Mouse (Mus musculus) forebrain, embryonic 16.5 days (tissue): ENCODE data around the gene Psmc5. TPM values are rescaled to one million over a fixed set of nuclear protein-coding genes. Genes with fewer than 3 reads are reported as not detected.
A peak's percentile ranks its signal among the peaks of the same experiment; 100 is the strongest.
"Not testable (repeated sequence)": the region's sequence is repeated elsewhere in the genome, so short reads cannot be mapped to it uniquely, and the experiment has no call there.

Experiments used
- ATAC-seq: fragments of 200-750 bp; cut with Nextera tagmentation; 2 replicates; pipeline ENCODE4 v1.8.0; 2017; ENCODE audit warnings: mild to moderate bottlenecking, moderate library complexity
- H3K27ac ChIP-seq: fragments of 300-500 bp; sonication (generic); 2 replicates; pipeline ENCODE4 v1.5.1; 2014; ENCODE audit warnings: low read length, control low read depth
- H3K27me3 ChIP-seq: fragments of 300-500 bp; sonication (generic); replicated peaks from 2 replicates; pipeline ENCODE4 v1.6.1; 2014; ENCODE audit warnings: low read length; ENCODE audit not compliant: control insufficient read depth, insufficient read depth
- H3K36me3 ChIP-seq: fragments of 300-500 bp; sonication (generic); 2 replicates; pipeline ENCODE4 v1.6.1; 2014; ENCODE audit not compliant: control insufficient read depth, insufficient read depth
- H3K4me1 ChIP-seq: fragments of 300-500 bp; sonication (generic); replicated peaks from 2 replicates; pipeline ENCODE4 v1.6.1; 2014; ENCODE audit warnings: low read length; ENCODE audit not compliant: control insufficient read depth, insufficient read depth
- H3K4me2 ChIP-seq: fragments of 300-500 bp; sonication (generic); 2 replicates; pipeline ENCODE4 v1.6.1; 2014; ENCODE audit warnings: mild to moderate bottlenecking, low read length, control low read depth
- H3K4me3 ChIP-seq: fragments of 300-500 bp; sonication (generic); replicated peaks from 2 replicates; pipeline ENCODE4 v1.5.1; 2014; ENCODE audit warnings: mild to moderate bottlenecking, low read length, control low read depth
- H3K9ac ChIP-seq: fragments of 300-500 bp; sonication (generic); replicated peaks from 2 replicates; pipeline ENCODE4 v1.6.1; 2014; ENCODE audit warnings: low read depth, low read length, control low read depth
- H3K9me3 ChIP-seq: fragments of 300-500 bp; sonication (generic); 2 replicates; pipeline ENCODE4 v1.6.1; 2016; ENCODE audit warnings: low read length; ENCODE audit not compliant: control insufficient read depth
- WGBS: fragments of 180-500 bp; shearing (Covaris S2); extraction: QIAGEN DNeasy Blood & Tissue Kit; methylation state at CpG from one replicate; pipeline ENCODE4 v1.1.7; 2014; 5-methylcytosine and 5-hydroxymethylcytosine counted together
- polyA plus RNA-seq: library from polyadenylated mRNA; unstranded; fragments of >200 nt; fragmentation: Nextera tagmentation; extraction: Ambion mirVana; gene quantifications from 2 replicates; pipeline ENCODE4 v1.2.1, GENCODE M21; 2015

Psmc5 gene
- polyA plus RNA-seq = 270 and 287 TPM in 2 replicates

GRCm38 (mm10) chr11:106255685-106256451 is at the start of gene Psmc5, which contains the start of gene Ftsj3:
TSS of gene Psmc5 (plus strand) at chr11:106256154.
TSS of gene Ftsj3 (minus strand) at chr11:106256079.
- Histone ChIP-seq H3K27me3 (no peaks in the 10 kb centered on the region), H3K4me3 (peak within 1 kb of the TSS; percentile 78), H3K4me1 (peaks cover 22% of the 10 kb centered on the region), H3K9ac (peak within 1 kb of the TSS; percentile 76), H3K27ac (peak within 1 kb of the TSS; percentile 77), H3K36me3 (peaks cover 8% of the 10 kb centered on the region), H3K9me3 (no peaks in the 10 kb centered on the region), H3K4me2 (peak within 1 kb of the TSS; percentile 85)
- under 1% methylated on average over 42 of the region's 42 CpGs for WGBS
- peak; percentile 97 for ATAC-seq

- Histone ChIP-seq H3K27me3 (no peaks in the 10 kb centered on the region), H3K27ac (no peak overlapping the region), H3K4me1 (peaks cover 15% of the 10 kb centered on the region), H3K4me3 (no peak overlapping the region), H3K9me3 (no peaks in the 10 kb centered on the region), H3K36me3 (peaks cover 27% of the 10 kb centered on the region), H3K4me2 (no peak overlapping the region), H3K9ac (no peak overlapping the region)
- 90% methylated on average over 8 of the region's 8 CpGs for WGBS
- no peak for ATAC-seq
Observed at GRCm38 (mm10) chr11:106212771-106213170, 43.2 kb upstream of the Psmc5 start.

- H3K4me2 ChIP-seq = no peak overlapping the region
- H3K36me3 ChIP-seq = peaks cover 21% of the 10 kb centered on the region
- H3K4me1 ChIP-seq = peaks cover 26% of the 10 kb centered on the region
- 94% methylated on average over 5 of the region's 5 CpGs for WGBS
- H3K27me3 ChIP-seq = no peaks in the 10 kb centered on the region
- no peak overlapping the region for H3K27ac ChIP-seq
- no peaks in the 10 kb centered on the region for H3K9me3 ChIP-seq
- no peak overlapping the region for H3K9ac ChIP-seq
- no peak for ATAC-seq
- no peak overlapping the region; the same call in 1 of the 2 replicates for H3K4me3 ChIP-seq
Observed at GRCm38 (mm10) chr11:106214856-106215255, 41.1 kb upstream of the Psmc5 start.

GRCm38 (mm10) chr11:106215450-106215859 is 40.5 kb upstream of the Psmc5 start:
- peaks cover 16% of the 10 kb centered on the region for H3K36me3 ChIP-seq
- H3K4me1 ChIP-seq = peaks cover 26% of the 10 kb centered on the region
- peak overlapping the region; percentile 87 for H3K4me3 ChIP-seq
- H3K27me3 ChIP-seq = no peaks in the 10 kb centered on the region
- H3K9ac ChIP-seq = peak overlapping the region; percentile 85
- H3K4me2 ChIP-seq = peak overlapping the region; percentile 69
- ATAC-seq = no peak
- H3K27ac ChIP-seq = no peak overlapping the region
- 33% methylated on average over 7 of the region's 7 CpGs for whole genome bisulfite sequencing
- H3K9me3 ChIP-seq = no peaks in the 10 kb centered on the region

GRCm38 (mm10) chr11:106215927-106216729 is 39.8 kb upstream of the Psmc5 start, which contains the start of gene Ccdc47:
TSS of gene Ccdc47 (minus strand) at chr11:106216344.
- WGBS = under 1% methylated on average over 46 of the region's 46 CpGs
- Histone ChIP-seq H3K4me3 (peak within 1 kb of the TSS; percentile 87), H3K27me3 (no peaks in the 10 kb centered on the region), H3K4me1 (peaks cover 26% of the 10 kb centered on the region), H3K36me3 (peaks cover 13% of the 10 kb centered on the region), H3K27ac (peak within 1 kb of the TSS; percentile 97), H3K9ac (peak within 1 kb of the TSS; percentile 95), H3K4me2 (peak within 1 kb of the TSS; percentile 69), H3K9me3 (no peaks in the 10 kb centered on the region)
- ATAC-seq = peak; percentile 97

GRCm38 (mm10) chr11:106216730-106217490 is 39.0 kb upstream of the Psmc5 start, which contains the start of gene Ddx42:
TSS of gene Ddx42 (plus strand) at chr11:106216926.
- peak within 1 kb of the TSS; percentile 97 for H3K27ac ChIP-seq
- H3K4me1 ChIP-seq = peaks cover 26% of the 10 kb centered on the region
- peak within 1 kb of the TSS; percentile 69 for H3K4me2 ChIP-seq
- WGBS = under 1% methylated on average over 70 of the region's 70 CpGs
- ATAC-seq = peak; percentile 95
- no peaks in the 10 kb centered on the region for H3K27me3 ChIP-seq
- H3K4me3 ChIP-seq = peak within 1 kb of the TSS; percentile 87
- H3K9me3 ChIP-seq = no peaks in the 10 kb centered on the region
- peaks cover 6% of the 10 kb centered on the region for H3K36me3 ChIP-seq
- peak within 1 kb of the TSS; percentile 95 for H3K9ac ChIP-seq

GRCm38 (mm10) chr11:106220603-106221002 is 35.4 kb upstream of the Psmc5 start:
- Histone ChIP-seq H3K4me2 (no peak overlapping the region), H3K4me1 (peaks cover 15% of the 10 kb centered on the region), H3K36me3 (peaks cover 8% of the 10 kb centered on the region), H3K9ac (no peak overlapping the region), H3K9me3 (no peaks in the 10 kb centered on the region), H3K27me3 (no peaks in the 10 kb centered on the region), H3K4me3 (no peak overlapping the region), H3K27ac (no peak overlapping the region)
- no peak for ATAC-seq
- WGBS = 90% methylated on average over 3 of the region's 3 CpGs

DNA sequence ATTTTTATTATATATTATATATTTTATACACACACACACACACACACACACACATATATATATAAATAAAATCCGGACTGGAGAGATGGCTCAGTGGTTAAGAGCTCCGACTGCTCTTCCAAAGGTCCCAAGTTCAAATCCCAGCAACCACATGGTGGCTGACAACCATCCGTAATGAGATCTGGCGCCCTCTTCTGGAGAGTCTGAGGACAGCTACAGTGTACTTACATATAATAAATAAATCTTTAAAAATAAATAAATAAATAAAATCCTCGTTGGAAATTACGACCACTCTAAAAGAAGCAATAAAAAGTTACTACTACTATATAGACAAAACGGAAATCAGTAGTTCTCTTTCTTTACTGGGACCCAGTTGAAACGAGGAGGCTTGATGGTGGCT is 22.0 kb upstream of the Psmc5 start:
- not testable (repeated sequence) for H3K9ac ChIP-seq

More for the DNA sequence above, 22.0 kb upstream of the Psmc5 start:
- not testable (repeated sequence) for H3K4me3 ChIP-seq, ATAC-seq, H3K4me2 ChIP-seq, H3K27ac ChIP-seq, H3K4me1 ChIP-seq, H3K27me3 ChIP-seq, H3K9me3 ChIP-seq
- H3K36me3 ChIP-seq = peaks cover 50% of the 10 kb centered on the region
- WGBS = 81% methylated on average over 8 of the region's 8 CpGs
